Mouse (Mus musculus) cerebellum, adult 2 months (tissue): Measurements from ENCODE around the gene Gm17364. TPM values are rescaled to one million over a fixed set of nuclear protein-coding genes. Genes with fewer than 3 reads are reported as not detected.

Experiments used
- DNase-seq, 2 experiments: peaks; one replicate each; pipeline ENCODE4 v3.0.0; 2021
- H3K27ac ChIP-seq: fragments of 200-500 bp; 2 replicates; pipeline ENCODE4 v1.5.1; 2012; ENCODE audit warnings: low read length, control low read depth, inconsistent platforms; ENCODE audit not compliant: insufficient read depth
- H3K27me3 ChIP-seq: fragments of 200-500 bp; 2 replicates; pipeline ENCODE4 v1.6.1; 2012; ENCODE audit warnings: inconsistent platforms, mild to moderate bottlenecking, low read length, moderate library complexity; ENCODE audit not compliant: control insufficient read depth, insufficient read depth
- H3K4me1 ChIP-seq: fragments of 200-500 bp; 2 replicates; pipeline ENCODE4 v1.6.1; 2011; ENCODE audit warnings: low read length; ENCODE audit not compliant: control insufficient read depth, insufficient read depth
- H3K4me3 ChIP-seq: fragments of 200-500 bp; replicated peaks from 2 replicates; pipeline ENCODE3; 2011; ENCODE audit warnings: mild to moderate bottlenecking, low read depth, low read length, control low read depth; ENCODE audit not compliant: insufficient read depth
- CTCF ChIP-seq: fragments of 200-500 bp; IDR thresholded peaks from 2 replicates; pipeline ENCODE4 v1.5.1; 2011; ENCODE audit warnings: low read depth, mild to moderate bottlenecking, control low read depth, low read length, moderate library complexity, borderline replicate concordance; ENCODE audit not compliant: insufficient read depth
- POLR2A ChIP-seq: fragments of 200-500 bp; IDR thresholded peaks from 2 replicates; pipeline ENCODE4 v1.6.1; 2011; ENCODE audit warnings: low read length, control low read depth, borderline replicate concordance; ENCODE audit not compliant: insufficient read depth
- WGBS: fragments of 180-500 bp; shearing (Covaris S2); methylation state at CpG from one replicate; pipeline ENCODE4 v1.1.7; 2018; 5-methylcytosine and 5-hydroxymethylcytosine counted together
- polyA plus RNA-seq: library from polyadenylated mRNA; depleted of rRNA; stranded (reverse); fragments of >200 nt; gene quantifications from 2 replicates; pipeline ENCODE4 v1.2.3, GENCODE M21; 2012; rRNA removed

The Gm17364 gene
- polyA plus RNA-seq, 1 experiment = not detected

- TF ChIP-seq POLR2A = no peak
- no peak overlapping the region for H3K27ac ChIP-seq
- H3K27me3 ChIP-seq = no peaks in the 10 kb centered on the region
- no peak for DNase-seq
- WGBS = 72% methylated on average over 13 of the region's 13 CpGs
- H3K4me3 ChIP-seq = no peak overlapping the region
- H3K4me1 ChIP-seq = no peaks in the 10 kb centered on the region
These were observed 37.7 kb downstream of the Gm17364 start for GRCm38 (mm10) chr13:41235845-41236741.

- WGBS = 90% methylated on average over 6 of the region's 6 CpGs
- Histone ChIP-seq H3K27ac (no peak overlapping the region), H3K27me3 (no peaks in the 10 kb centered on the region), H3K4me3 (no peak overlapping the region), H3K4me1 (no peaks in the 10 kb centered on the region)
- TF ChIP-seq POLR2A = no peak
- no peak for TF ChIP-seq CTCF
- no peak for DNase-seq
These were observed 38.6 kb downstream of the Gm17364 start for GRCm38 (mm10) chr13:41235181-41235580.

GRCm38 (mm10) chr13:41233241-41233640 lies 40.5 kb downstream of the Gm17364 start:
- DNase-seq = no peak
- no peak overlapping the region for H3K4me3 ChIP-seq
- 52% methylated on average over 7 of the region's 7 CpGs for WGBS
- TF ChIP-seq POLR2A (no peak), CTCF (no peak)
- H3K4me1 ChIP-seq = no peaks in the 10 kb centered on the region
- H3K27ac ChIP-seq = no peak overlapping the region
- no peaks in the 10 kb centered on the region for H3K27me3 ChIP-seq

GRCm38 (mm10) chr13:41232209-41232608 lies 41.6 kb downstream of the Gm17364 start:
- H3K4me1 ChIP-seq = no peaks in the 10 kb centered on the region
- H3K27me3 ChIP-seq = no peaks in the 10 kb centered on the region
- no peak overlapping the region for H3K27ac ChIP-seq
- TF ChIP-seq CTCF (no peak), POLR2A (no peak)
- no peak overlapping the region for H3K4me3 ChIP-seq
- 73% methylated on average over 15 of the region's 15 CpGs for WGBS
- no peak for DNase-seq

GRCm38 (mm10) chr13:41231389-41231983 lies 42.3 kb downstream of the Gm17364 start:
- no peaks in the 10 kb centered on the region for H3K27me3 ChIP-seq
- TF ChIP-seq CTCF (no peak), POLR2A (no peak)
- no peaks in the 10 kb centered on the region for H3K4me1 ChIP-seq
- H3K4me3 ChIP-seq = no peak overlapping the region
- DNase-seq = peak; percentile 50 to 61
- no peak overlapping the region for H3K27ac ChIP-seq
- 10% methylated on average over 12 of the region's 12 CpGs for WGBS

- no peak for TF ChIP-seq POLR2A
- TF ChIP-seq CTCF = no peak
- DNase-seq = no peak
- Histone ChIP-seq H3K27me3 (no peaks in the 10 kb centered on the region), H3K27ac (no peak overlapping the region), H3K4me1 (no peaks in the 10 kb centered on the region), H3K4me3 (no peak overlapping the region)
- 81% methylated on average over 5 of the region's 5 CpGs for WGBS
These were observed 43.5 kb downstream of the Gm17364 start for GRCm38 (mm10) chr13:41230256-41230655.

DNA sequence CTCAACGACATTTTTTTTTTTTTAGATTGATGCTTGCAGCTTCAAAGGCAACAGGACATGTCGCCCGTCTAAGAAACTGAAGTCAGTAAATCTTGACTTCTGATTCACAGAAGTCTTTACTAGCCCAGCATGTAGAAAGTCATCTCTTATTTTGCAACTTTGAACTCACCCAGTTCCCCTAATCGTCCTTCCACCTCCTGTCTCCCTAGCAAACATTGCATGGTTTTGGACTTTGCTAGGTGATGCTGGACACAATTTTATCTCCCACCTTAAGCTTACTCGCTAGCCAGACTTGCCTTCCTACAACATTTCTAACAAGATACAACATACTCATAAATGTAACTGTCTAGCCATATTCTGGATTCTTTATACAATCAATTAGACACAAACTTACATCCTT lies 45.7 kb downstream of the Gm17364 start:
- WGBS = 90% methylated on average over 5 of the region's 5 CpGs
- Histone ChIP-seq H3K4me1 (no peaks in the 10 kb centered on the region), H3K27ac (no peak overlapping the region), H3K27me3 (no peaks in the 10 kb centered on the region), H3K4me3 (no peak overlapping the region)
- TF ChIP-seq CTCF (no peak), POLR2A (no peak)
- DNase-seq = no peak

DNA sequence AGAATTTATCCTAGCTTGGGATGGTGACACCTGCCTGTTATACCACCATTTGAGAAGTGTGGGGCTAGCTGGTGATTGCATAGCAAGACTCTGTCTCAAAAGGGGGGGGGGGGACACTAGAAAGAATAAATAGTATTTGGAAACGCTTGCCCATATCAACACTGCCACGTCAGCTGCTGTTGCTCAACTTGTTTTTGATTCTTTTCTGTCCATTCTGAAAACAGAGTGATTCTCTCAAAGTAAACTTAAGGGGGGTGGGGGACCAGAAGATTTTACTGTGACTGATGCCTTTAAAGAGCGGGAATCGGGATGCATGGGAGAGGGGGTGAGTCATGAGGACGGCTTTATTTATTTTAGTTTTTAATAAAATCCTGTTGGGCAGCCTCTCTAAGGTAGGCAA lies 47.3 kb downstream of the Gm17364 start:
- Histone ChIP-seq H3K27ac (no peak overlapping the region), H3K4me3 (no peak overlapping the region), H3K27me3 (no peaks in the 10 kb centered on the region), H3K4me1 (no peaks in the 10 kb centered on the region)
- 84% methylated on average over 5 of the region's 5 CpGs for WGBS
- no peak for DNase-seq
- no peak for TF ChIP-seq CTCF
- TF ChIP-seq POLR2A = no peak

Other genes starting within 250 kb of the Gm17364 start
- 0.43 and 0.65 TPM in 2 replicates for gene Mak, start 194.3 kb downstream of the Gm17364 start, polyA plus RNA-seq
- not detected in 2 replicates for gene Gcm2, start 162.9 kb downstream of the Gm17364 start, polyA plus RNA-seq
- gene Sycp2l, start 159.7 kb downstream of the Gm17364 start, polyA plus RNA-seq = 0.05 and 0.18 TPM in 2 replicates
- gene Elovl2, start 53.6 kb downstream of the Gm17364 start, polyA plus RNA-seq = 18.5 and 20.0 TPM in 2 replicates
- 70.5 and 76.2 TPM in 2 replicates for gene Smim13, start 24.1 kb downstream of the Gm17364 start, polyA plus RNA-seq
- 5.4 and 5.5 TPM in 2 replicates for gene Nedd9, start 213.4 kb upstream of the Gm17364 start, polyA plus RNA-seq